Mouse (Mus musculus): ENCODE data around the gene Cebpa.

Gene Cebpa

DNA sequence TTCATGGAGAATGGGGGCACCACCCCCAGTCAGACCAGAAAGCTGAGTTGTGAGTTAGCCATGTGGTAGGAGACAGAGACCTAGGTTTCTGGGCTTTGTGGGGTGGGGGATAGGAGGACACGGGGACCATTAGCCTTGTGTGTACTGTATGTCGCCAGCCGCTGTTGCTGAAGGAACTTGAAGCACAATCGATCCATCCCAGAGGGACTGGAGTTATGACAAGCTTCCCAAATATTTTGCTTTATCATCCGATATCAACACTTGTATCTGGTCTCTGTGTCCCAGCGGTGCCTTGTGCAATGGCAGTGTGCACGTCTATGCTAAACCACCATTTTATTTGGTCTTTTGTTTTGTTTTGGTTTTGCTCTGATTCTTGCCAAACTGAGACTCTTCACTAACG, 2.1 kb downstream of the Cebpa start:
- DNase-seq = no peak

DNA sequence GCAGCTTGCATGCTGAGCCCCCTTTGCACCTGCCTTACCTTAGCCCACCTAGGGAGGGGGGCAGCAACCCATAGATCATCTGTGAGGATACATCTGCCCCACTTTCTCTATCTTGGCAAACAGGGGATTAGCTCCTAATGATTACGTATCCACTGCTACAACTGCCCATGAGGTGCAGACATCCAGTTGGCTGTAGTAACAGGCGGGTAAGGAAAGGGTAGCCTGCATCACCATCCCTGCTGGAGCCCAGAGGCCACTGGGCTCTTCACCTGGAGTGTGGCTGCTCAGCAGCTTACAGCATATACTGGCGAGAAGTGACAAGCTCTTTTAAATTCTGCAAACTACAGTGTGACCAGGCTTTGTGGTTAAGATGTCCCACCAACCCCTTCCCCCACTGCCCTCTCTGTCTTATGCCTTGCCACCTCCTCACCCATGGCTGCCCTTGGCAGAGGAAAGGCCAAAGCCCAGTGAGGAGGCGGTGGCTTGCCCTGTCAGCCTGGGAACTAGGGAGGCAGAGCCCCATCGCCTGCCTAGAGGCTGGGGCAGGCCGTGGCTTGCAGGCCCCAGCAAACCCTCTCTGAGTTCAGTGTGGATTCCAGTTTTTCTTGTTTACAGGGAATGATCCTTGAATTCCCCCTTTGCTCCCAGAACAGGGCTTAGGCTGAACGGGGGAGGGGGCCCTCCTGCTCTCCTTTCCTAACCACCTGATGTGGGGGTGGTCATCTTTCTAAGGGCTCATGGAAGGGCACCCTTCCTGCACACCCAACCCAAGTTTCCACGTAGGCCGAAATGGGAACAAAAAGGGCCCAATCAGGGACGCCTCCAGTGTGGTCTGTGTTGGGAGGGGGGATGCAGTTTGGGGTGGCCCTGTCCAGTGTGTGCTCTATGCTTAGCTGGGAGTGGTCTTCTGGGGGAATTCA, 3.6 kb downstream of the Cebpa start:
- no peak for DNase-seq

DNA sequence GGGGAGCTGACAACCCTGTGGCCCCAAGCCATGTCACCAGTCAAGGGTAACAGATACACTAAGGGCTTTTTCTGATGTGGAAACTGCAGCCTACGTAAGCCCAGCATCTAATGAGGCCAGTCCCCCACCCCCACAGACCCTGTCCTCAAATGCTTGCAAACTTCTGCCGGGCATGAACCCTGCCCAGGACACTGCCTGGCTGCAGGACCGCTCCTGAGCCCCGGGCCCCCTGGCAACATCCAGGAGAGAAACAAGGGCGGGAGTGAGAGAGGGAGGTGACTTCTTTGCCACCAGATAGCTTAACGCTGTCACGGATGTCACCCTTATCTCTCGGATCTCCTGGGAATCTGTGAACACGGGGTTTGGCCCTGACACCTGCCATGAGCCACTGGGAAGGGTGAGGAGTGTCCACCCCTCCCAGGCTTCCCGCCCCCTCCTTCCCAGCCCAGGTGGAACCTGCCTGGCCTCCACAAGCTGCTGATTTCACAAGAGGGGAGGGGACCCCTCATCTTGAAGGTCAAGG, 4.4 kb downstream of the Cebpa start:
- no peak for DNase-seq

DNA sequence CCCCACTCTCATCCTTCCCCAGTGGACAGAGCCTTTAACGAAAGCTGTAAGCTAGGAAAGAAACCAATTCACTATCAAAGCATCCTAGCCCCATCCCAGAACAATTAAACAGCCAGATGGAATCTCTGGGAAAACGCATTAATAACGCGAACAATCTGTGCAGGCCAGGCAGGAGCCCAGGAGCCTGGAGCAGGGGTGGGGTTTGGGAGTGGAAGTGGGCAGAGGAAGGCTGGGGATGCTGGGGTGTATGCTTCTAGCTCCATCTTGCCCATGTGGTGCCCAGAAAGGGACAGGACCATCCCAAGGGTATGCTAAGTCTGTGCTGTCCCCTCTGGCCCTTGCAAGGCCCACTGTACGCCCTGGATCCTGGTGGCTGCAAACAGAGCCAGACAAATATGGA, 5.1 kb downstream of the Cebpa start:
- DNase-seq = no peak

DNA sequence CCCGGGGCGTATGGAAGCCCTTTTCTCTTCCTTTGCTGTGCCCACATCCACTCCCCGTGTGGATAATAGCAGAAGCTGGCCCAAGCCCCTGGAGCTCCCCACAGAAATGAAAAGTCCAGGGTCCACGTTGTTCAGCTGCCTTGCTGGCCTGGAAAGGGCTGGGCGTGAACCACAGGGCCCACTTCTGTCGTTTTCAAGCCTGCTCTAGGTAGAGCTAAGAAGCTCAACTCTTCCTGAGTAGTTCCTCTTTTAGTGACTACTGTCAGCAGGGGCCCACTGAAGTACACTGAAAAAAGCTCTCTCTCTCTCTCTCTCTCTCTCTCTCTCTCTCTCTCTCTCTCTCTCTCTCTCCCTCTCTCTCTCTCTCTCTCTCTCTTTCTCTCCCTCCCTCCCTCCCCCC, 5.7 kb downstream of the Cebpa start:
- DNase-seq = no peak

DNA sequence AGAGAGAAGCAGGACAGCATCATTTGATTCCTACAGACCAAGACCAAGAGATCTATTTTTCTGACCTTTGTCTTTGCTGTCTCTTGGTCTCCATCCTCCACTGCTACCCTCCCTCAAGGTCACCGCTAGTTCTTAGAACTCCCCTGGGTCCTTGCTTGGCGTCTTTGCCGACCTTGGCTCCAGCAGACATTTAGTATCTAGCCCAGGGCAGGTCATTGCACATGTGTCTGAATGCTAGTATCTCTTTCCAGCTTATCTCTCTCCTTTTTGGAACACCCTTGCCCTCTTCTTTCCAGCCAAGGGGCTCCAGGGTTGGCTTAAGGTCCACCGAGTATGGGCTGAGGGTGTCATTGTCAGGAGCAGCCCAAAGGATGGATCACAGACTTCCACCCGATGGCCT, 6.9 kb downstream of the Cebpa start:
- DNase-seq = no peak

DNA sequence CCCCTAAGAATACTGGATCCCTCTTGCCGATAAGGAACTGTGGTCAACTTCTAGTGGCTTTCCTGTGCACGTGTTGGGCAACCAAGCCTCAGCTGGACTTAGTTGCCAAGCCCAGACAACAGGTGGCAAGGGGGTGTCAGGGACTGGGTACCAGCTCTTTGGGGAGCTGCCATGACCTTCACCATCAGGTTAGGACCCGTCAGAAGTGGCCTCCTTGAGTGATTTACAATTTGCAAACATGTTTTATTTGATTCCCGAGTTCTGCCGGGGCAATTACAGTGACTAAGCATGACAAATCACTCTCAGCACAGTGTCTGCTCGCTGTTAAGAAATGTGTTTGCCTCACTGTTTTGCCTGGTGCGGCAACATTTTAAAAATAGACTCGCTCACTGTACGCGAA, 7.9 kb downstream of the Cebpa start:
- no peak for DNase-seq

DNA sequence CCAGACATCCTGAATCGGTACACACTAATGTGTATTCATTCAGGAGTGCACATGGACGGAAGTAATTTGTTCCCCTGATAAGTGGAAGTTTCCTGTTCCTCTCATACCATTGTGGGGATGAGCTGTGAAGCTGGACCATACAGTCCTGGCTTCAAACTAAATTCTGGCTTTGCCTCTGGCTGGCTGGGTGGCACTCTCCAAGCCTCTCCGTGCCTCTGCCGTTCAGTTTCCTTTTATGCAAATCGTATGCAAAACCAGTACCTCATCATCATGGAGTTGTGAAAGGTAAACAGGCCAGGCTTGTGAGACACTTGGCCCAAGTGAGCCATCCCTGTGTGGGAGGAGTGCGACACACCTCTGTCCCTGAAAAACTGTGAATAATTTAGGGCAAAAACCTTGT, 8.6 kb downstream of the Cebpa start:
- DNase-seq = no peak

DNA sequence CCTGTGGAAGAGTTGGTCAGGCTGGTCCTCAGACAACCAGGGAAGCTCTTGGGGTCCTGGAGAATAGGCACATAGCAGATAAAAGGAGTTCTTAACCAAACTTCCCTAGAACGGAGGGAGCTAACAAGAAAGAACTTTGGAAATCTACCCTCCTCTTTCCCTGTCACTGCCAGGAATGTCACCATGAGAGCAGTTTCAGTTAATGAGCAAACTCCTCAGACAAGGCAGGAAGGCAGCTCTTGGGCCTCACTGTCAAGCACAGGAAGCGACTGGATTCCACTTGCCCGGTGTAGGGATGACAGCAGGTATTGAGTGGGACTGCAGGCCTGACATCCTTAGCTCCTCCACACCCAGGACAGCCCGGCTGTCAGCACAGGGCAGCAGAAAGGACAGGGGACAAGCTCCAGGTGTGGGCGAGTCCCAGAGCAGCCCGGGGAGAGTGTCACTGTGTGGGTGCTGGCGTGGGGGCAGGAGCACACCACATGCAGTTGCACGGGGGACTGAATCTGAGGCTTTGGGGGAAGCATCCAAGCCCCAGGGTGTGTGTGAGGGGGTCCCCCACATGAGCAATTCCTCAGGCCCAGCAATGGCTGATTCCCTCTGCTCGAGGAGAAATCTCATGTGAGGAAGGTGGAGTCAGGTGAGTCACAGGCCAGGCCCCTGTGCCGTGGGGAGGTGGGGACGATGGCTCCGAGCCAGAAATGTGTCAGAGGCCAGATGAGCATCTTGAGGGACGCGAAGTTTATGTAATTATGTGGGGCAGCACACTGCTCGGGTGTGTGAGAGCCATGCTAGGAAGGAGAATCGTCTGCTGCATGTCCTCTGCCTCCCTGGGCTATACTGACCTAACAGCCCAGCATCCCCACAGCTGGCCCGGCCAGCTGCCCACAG, 9.8 kb downstream of the Cebpa start:
- DNase-seq = no peak

DNA sequence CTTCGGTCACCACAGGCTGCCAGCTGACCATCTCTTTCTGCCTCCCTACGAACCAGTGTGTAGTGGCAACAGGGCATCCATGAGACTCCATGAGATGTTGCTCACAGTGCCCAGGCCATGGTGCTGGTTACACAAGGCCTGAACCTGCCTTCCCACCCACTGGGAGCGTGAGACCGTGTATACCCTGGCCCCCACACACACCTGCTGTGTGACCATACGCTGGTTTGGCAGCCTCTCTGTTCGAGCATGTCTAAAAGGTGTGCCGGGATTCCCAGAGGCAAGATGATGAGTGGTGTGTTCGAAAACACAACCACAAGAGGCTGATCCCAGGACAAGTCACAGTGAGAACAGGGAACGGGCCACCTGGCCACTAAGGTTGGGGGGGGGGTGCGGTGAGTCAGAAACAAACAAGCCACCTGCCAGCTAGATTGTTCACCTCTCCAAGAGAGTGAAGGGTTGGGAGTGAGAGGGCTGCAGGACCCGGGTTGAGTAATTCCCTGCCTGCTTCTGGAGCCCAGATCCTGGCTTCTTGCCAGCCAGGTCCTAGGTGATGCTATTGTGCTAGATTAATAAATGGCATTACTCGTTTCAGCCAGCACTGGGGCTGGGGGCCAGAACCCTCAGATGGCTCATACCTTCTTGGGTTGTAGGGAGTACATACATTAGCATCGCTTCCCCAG, 11.1 kb downstream of the Cebpa start:
- DNase-seq = peak; percentile 68

DNA sequence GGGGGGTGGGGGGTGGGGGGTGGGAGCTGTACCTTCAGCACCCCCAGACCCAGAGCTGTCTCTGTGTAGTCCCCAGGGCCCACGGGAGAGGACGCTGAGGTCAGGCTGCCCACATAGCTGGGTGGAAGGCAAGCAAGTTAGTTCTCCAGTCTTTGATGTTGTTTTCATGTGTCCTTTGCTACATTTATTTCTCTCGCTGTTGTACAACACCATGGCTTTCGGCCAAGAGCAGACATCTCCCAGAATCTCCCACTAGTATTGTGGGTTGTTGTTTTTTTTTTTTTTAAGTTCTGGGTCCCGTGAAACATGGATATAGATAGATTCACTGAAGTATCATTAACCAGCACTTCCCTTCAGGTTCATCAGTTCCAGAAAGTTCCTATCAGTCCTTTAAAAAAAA, 11.8 kb downstream of the Cebpa start:
- no peak for DNase-seq

DNA sequence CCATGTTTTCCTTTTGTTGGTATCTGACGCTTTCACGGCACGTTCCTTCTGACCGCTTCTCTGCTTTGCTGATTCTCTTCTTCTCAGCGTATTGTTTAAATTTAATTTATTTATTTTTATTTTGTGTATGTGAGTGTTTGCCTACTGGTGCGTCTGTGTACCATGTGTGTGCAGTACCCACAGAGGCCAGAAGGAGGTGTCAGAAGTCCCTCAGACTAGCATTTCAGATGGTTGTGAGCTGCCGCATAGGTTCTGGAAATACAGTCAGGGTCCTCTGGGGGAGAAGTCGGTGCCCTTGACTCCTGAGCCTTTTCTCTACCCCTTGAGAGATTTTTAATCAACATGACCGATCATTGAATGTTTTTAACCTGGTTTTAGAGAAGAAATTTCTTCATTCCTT, 12.5 kb downstream of the Cebpa start:
- no peak for DNase-seq

DNA sequence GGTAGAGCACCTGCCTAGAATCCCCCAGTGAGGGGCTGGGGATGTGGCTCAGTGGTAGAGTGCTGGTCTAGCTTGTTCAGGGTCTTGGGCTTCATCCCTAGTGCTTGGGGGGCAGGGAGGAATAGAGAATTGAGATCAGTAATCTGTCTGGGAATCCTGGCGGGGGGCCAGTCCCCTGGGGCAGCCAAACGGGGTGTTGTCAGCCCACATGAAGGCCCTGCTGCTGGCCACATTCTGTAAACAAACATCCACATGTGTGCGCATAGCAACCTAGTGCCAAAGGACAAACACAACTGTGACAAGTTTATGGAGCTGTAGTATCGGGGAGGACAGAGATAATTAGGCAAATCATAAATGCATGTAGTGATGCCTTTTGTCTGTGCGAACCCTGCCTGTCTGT, 15.5 kb downstream of the Cebpa start:
- DNase-seq = no peak

DNA sequence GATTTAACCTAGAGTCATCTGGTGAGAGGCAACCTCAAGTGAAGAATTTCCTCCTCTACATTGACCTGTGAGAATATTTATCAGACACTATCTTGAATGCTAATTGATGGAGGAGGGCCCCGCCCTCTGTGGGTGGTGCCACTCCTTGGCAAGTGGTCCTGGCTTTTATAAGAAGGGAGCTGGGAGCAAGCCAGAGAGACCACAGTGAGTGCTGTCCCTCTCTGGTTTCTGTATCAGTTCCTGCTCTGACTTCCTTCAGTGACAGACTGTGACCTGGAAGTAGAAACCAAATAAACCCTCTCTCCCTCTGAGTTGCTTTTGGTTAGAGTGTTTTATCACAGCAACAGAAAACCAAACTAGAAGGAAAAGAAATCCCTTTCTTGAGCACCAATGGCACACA, 18.4 kb downstream of the Cebpa start:
- no peak for DNase-seq

DNA sequence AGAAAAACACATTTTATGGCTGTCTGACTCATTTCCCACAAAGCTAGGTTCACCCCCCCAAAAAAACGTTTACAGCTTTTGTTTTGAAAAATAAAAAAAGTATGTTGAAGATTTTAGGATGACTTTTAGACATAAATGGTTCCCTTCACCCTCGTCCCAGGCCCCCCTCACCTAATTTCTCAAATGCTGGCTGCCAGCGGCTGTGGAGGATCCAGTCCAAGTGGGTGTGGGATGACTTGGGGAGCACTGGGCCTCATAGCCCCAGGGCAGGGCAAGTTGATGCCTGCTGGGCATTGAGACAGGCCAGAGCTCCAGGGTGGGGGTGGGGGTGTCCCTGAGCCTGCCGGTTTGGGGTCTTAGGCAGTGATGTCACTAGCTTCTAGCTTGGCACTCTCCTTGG, 19.4 kb downstream of the Cebpa start:
- DNase-seq = no peak

DNA sequence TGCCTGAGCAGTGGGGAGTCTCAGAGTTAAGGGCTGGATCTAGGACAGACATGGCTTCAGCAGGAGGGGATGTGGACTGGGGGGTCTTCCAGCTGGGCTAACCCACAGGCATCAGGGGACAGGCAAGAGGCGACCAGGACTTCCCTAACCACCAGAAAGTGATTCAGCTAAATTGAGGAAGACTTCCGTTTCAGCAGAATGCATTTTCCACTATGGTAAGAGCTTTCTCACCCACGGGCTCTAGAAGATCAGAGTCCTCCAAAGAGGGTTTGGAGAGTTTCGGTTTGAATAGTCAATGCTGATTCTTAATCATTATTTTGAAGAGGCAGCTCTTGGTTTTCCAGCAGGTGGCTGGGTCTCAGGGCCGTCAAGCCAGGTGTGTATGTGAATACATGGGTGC, 20.8 kb downstream of the Cebpa start:
- DNase-seq = no peak

DNA sequence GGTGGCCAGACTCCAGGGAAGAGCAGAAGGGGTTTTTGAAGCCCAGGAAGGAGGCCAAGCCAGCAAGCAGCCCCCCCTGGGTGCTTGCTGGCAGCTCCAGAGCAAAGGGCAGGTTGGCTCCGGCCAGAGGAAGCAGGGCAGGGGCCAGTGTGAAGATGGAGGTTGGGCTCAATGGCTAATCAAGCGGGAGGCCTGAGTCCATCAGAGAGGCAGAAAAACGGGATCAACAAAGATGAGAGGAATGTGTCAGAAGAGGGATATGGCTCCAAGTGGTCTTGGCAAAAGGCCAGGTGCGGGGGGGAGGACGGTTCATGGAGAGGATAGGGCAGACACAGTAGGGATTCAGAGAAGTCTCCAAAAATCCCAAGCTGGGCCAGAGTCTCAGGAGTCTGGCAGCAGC, 22.4 kb downstream of the Cebpa start:
- DNase-seq = no peak

DNA sequence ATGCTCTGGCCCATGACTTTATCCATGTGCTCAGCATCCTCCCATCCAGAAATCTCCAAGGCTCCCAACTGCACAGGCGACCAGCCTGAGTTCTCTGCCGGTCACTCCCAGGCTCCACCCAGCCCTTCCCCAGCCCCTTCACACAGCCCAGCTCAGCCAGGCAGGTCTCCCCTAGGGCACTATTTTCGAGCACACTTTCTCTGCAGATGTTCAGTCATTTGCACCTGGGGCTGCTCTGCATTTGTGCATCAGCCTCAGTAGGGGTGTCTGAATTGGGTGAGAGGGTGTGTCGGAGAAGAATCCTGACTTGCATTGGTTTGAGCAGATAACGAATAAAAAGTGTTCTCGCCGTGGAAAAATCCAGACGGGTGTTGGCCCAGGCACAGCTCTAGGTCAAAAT, 23.4 kb downstream of the Cebpa start:
- no peak for DNase-seq

DNA sequence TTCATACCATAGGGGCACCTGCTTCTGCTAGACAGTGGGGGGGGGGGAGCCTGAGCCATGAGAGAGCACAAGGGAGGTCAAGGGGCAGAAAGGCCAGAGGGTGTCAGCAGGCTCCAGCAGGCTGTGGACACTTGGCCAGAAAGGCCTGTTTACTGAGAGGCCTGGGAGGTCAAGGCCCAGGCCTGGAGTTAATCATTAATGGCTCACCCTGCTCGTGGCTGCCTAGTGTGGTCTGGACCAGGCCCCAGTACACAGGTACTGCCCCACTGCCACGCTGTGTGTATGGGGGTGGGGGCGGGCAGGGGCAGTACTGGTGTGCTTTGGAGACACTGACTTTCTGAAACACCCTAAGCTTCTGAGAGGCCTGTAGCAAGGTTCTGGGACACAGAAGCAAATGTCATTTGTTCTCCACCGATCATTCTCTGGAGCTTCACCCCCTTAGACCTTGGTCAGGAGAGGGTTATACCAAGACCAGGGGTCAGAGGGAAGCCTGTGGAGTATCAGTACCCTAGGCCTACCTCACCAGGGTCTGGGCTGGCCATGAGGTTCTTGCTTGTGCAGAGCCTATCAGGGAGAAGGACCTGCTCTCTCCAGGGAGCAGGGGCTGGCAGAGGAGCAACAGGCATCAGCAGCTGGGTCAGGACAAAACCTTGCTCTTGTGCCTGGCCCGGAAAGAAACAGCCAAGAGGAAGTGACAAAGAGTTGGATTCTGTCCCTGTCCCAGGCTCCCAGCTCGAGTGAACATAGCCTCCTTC, 24.9 kb downstream of the Cebpa start:
- DNase-seq = no peak

DNA sequence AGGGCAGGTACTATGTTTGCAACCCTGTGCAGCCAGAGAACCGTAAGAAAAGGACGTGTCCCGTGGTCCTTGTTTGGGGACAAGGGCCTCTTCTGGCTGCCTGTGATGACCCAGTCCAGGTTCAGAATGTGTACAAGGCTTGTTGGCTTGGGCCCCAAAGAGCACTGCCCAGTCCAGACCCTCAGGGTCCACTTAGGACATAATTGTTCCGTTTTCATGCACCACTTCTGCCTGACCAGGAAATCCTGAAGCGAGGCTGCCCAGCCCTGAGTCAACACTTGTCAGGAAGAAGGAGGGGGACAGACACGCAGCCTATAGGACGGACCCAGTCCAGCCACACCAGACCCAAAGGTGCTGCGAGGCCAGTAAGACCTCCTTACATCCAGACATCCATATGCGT, 26.0 kb downstream of the Cebpa start:
- DNase-seq = no peak

DNA sequence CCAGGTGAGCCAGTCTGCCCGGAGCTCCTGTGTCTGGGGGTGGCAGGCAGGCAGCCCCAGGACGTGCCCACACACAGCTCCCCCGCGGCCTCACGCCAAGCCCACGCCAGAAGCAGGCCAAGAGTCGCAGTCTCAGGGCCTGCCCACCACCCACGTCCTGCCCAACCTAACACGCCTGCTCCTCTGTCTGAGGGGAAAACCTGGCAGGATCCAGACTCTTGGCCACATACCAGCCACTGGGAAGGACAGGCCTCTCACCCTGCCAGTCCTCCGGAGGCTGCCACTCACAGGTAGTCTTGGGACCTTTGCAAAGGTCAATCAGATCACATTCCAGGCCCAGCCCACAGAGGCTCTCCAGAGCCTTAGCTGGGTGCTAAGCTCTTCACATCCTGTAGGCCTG, 27.2 kb downstream of the Cebpa start:
- no peak for DNase-seq

DNA sequence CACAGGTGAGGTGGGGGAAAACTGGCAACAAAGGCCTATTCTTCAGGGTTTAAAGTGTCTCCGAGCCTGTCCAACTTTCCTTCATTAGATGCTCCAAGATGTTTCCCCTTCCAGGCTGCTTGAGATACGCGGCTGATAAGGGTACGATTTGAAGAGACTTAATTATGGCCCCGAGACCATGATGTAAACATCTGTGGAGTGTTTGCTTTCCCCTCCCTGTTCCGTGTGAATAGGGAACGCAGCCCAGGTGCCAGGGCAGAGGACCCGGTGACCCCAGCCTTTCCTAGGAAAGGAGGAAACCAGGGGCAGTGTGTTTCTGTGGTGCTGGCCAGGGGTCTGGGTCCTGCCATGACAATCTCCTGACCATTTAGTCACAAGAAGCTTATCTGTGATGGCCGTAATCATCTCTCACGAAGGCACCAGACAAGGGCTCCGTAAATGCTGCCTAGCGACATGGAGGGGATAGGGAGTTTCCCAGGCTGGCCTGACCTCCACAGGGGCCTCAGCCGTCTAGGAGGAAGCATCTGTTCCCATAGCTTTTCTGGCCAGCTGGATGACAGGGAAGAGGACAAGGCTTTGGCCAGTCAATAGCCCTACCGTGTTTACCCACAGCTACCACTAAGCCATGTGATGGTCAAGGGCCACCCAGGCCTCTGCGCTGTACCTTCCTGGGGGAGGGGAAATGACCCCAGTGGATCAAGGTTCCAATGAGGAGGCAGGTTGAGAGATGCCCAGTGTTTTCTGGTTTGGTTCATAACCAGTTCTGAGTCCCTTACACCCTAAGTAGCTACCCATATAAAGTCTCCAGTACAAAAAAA, 30.7 kb downstream of the Cebpa start:
- no peak for DNase-seq
